Mouse (Mus musculus): ENCODE measurements around the gene Ankrd13c. TPM values are rescaled to one million over a fixed set of nuclear protein-coding genes. Genes with fewer than 3 reads are reported as not detected.
"Not testable (repeated sequence)": the region's sequence is repeated elsewhere in the genome, so short reads cannot be mapped to it uniquely, and the experiment has no call there.

Ankrd13c gene
- 100 to 1,000 TPM; 102 to 109 TPM for total RNA-seq (2021)

DNA sequence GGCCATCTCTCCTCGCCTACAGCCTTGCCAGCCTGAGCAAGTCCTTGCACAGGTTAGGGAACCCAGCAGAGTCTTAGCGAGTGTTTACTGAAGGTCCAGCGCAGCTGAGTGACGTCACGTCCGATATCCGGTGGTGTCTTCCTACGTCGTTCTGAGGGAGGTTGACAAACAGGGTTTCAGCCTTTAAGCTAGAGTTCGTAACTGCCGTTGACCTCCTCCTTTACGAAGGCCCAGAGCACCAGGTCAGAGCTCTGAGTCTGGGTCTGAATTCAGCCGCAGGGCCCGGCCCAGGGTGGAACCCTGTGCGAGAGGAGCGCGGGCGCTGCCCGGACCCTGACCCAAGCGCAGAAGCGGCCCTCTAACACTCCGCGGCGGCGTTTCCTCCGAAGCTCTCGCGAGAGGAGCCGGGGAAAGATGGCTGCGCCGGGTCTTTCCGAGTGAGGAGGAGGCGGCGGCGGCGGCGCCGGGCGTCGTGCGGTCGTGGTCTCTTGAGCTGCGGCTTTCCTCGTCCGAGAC, at the start of gene Ankrd13c:
TSS of gene Ankrd13c (plus strand) at position 397 of the 516 bp plus-strand sequence.
- DNase-seq (ENCODE audit: extremely low spot score in 1 of 2, low spot score in 1 of 2): peak; percentile 81 to 93

- DNase-seq (ENCODE audit: extremely low spot score in 1 of 2, low spot score in 1 of 2): no peak
Observed at GRCm38 (mm10) chr3:157897645-157898044, 49.4 kb upstream of the Ankrd13c start.

DNA sequence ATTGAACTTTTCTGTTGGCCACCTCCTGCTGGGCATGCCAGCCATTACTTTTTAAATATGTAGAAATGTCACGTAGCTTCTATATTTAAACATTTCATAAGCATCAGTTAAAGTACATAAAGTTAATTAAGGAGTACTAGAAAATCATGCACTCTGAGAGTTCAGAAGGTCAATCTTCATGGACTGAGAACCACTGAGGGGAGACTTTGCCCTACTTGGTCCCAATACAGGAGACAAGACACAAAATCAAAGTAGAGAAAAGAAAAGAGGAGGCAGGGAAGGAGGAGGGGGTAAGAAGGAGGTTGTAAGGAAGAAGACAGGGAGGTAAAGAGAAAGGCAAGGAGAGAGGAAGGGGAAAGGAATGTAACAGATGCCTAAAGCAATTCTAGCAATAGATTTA, 47.1 kb upstream of the Ankrd13c start:
- DNase-seq (ENCODE audit: extremely low spot score in 1 of 2, low spot score in 1 of 2): no peak

- DNase-seq (ENCODE audit: extremely low spot score in 1 of 2, low spot score in 1 of 2): no peak
Observed at GRCm38 (mm10) chr3:157901721-157902120, 45.3 kb upstream of the Ankrd13c start.

DNA sequence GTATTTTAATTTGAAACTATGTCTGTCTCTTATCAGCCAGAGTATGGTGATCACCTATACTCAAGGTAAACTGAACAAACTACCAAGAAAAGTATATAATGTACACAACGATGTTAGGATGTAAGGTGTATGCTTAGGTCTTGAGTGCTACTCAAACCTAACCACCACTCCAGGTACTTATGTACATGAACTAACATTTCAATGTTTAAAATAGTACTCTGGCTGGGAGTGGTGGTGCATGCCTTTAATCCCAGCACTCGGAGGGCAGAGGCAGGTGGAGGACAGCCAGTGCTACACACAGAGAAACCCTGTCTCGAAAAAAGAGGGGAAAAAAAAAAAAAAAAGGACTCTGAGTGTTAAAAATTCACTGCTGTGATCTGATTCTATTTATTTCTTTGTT, 38.9 kb upstream of the Ankrd13c start:
- DNase-seq (ENCODE audit: extremely low spot score in 1 of 2, low spot score in 1 of 2): no peak

DNA sequence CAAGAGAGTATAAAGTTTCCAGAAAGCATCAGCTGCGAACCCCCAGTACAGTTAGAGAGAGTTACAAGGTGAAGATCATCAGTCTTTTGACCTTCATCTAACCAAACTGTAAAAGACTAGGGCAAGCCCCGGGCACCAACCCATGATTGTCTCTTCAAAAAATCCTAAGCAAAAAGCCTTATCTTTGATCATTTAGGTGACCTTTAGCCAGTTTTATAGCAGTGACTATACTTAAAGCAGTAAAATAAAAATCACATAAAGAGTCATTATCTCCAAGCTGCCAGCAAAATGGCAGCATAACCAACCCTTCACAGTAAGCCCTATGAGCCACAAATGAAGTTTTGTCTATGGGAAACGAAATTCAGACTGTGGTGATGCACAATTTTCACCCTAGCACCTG, 36.8 kb upstream of the Ankrd13c start:
- no peak for DNase-seq (ENCODE audit: extremely low spot score in 1 of 2, low spot score in 1 of 2)

GRCm38 (mm10) chr3:157912155-157912554, 34.9 kb upstream of the Ankrd13c start:
- no peak for DNase-seq (ENCODE audit: extremely low spot score in 1 of 2, low spot score in 1 of 2)

- DNase-seq (ENCODE audit: extremely low spot score in 1 of 2, low spot score in 1 of 2): no peak
Observed at GRCm38 (mm10) chr3:157916336-157916735, 30.7 kb upstream of the Ankrd13c start.

DNA sequence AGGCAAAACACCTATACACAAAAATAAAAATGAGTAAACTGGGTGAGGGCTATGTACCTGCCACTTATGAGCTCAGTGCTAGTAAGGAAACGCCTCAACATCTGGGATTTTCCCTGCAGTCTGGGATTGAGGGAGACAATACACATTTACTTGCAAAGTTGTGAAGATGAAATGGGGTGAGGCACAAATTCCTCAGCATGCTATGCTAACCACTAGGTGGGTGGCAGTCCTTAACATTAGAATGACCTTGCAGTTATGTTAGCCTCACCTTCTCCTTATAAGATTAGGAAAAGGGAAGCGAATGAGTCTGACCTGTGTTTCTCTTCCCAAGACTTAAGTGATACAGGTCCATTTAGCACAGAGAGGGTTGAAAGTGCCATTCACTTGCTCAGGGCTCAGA, 25.7 kb upstream of the Ankrd13c start:
- DNase-seq (ENCODE audit: extremely low spot score in 1 of 2, low spot score in 1 of 2): no peak

DNA sequence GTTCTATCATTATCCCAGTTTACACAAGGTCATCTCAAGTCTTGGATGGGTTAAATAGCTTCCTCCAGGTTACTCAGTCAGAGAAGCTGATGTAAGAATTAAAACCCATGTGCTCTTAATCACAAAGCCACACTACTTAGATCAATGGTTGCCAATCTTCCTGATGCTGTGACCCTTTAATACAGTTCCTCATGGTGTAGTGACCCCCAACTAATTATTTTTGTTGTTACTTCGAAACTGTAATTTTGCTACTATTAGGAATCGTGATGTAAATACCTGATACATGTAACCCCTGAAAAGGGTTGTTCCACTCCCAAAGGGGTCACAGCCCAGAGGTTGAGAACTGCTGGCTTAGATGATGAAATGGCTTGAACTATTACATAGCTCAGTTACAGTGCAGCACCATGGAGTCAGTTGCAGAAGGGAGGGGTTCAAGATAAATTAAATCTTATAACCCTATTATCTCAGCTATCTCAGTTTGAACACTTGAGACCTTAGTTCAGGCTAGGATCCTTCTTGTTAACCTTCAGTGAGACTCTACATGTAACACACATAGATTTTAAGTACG, 23.7 kb upstream of the Ankrd13c start:
- no peak for DNase-seq (ENCODE audit: extremely low spot score in 1 of 2, low spot score in 1 of 2)

GRCm38 (mm10) chr3:157924692-157925328, 22.2 kb upstream of the Ankrd13c start, which contains the start of gene Cth:
Cth (minus strand) TSS chr3:157925077.
- peak; percentile 55 to 67 for DNase-seq (ENCODE audit: extremely low spot score in 1 of 2, low spot score in 1 of 2)

GRCm38 (mm10) chr3:157925706-157926510, 21.1 kb upstream of the Ankrd13c start:
- DNase-seq (ENCODE audit: extremely low spot score in 1 of 2, low spot score in 1 of 2): no peak

DNA sequence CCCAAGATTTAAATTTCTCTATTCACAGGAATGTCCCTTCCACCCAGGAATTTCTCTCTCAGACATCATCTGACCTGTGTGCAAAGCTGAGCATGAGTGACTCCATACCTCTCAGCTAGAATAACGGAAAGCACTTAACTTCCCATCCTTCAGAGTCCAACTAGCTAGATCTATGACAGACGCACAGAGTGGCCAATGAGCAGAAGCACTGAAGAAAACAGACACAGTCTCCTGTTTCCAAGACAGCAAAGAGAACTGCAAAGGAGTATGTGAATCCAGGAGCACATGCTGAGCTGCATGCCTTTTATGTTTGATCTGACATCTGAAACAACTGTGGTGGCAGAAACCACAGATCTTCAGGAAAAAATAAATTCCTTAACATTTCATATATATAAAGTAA, 20.3 kb upstream of the Ankrd13c start:
- DNase-seq (ENCODE audit: extremely low spot score in 1 of 2, low spot score in 1 of 2): no peak

- DNase-seq (ENCODE audit: extremely low spot score in 1 of 2, low spot score in 1 of 2): no peak
Observed at GRCm38 (mm10) chr3:157928731-157929130, 18.3 kb upstream of the Ankrd13c start.

DNA sequence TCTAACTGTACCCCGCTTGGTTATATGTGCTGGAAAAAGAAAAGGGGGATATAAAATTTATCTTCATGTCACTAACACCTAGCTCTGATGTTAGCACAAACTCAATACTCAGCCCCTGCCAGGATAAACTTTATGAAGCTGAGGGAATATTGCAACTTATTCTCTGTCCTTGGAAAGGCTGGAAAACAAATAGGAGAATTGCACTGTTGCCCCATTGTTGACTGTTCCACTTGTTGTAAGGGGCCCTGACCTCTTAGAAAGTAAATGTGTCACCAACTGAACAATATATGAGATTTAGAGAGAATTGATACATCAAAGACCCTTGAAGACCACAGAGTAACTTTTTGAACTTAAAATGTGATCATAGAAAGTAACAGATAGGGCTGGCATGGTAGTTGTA, 17.6 kb upstream of the Ankrd13c start:
- no peak for DNase-seq (ENCODE audit: extremely low spot score in 1 of 2, low spot score in 1 of 2)

DNA sequence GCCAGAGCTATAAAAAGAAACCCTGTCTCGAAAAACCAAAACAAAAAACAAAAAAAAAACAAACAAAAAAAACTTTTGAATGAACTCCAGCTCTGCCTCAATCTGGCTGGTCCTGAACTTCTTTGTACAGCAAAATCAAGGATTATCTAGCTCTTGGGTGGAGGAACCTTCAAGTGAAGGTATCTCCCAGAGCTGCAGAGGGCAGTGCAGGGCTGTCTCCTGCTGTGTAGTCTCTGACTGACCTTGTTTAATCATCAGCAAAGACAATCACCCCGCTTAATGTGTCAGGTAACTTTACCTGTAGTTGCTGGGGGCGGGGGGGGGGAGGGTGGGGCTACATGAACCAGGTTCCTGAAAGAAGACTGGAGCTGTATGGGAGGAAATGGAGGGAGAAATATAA, 15.4 kb upstream of the Ankrd13c start:
- DNase-seq (ENCODE audit: extremely low spot score in 1 of 2, low spot score in 1 of 2): no peak

DNA sequence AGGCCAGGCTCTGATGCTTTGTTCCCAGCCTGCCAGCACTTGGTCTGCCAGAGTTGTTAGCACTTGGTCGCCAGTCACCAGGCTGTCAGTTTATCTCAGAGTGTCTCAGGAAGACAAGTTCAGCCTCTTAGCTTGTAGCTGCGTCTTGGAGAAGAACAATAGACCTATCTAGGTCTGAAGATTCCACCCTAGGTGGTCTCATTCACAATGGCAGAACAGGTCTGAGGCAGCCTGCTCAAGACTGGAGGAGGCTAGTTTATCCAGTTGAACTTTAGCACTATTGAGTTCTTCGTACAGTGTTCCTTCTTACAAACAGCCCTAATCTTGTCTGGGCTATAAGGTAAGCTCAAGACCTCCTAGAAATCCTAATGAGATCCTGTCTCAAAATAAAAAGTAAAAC, 15.0 kb upstream of the Ankrd13c start:
- DNase-seq (ENCODE audit: extremely low spot score in 1 of 2, low spot score in 1 of 2): no peak

- DNase-seq (ENCODE audit: extremely low spot score in 1 of 2, low spot score in 1 of 2): not testable (repeated sequence)
Observed at GRCm38 (mm10) chr3:157933223-157933622, 13.8 kb upstream of the Ankrd13c start.

- DNase-seq (ENCODE audit: extremely low spot score in 1 of 2, low spot score in 1 of 2): no peak
Observed at GRCm38 (mm10) chr3:157934301-157934823, 12.7 kb upstream of the Ankrd13c start.

- no peak for DNase-seq (ENCODE audit: extremely low spot score in 1 of 2, low spot score in 1 of 2)
Observed at GRCm38 (mm10) chr3:157938585-157938984, 8.5 kb upstream of the Ankrd13c start.
